ENCODE assay signal across 16 mouse cellular contexts in the genomic region with DNA sequence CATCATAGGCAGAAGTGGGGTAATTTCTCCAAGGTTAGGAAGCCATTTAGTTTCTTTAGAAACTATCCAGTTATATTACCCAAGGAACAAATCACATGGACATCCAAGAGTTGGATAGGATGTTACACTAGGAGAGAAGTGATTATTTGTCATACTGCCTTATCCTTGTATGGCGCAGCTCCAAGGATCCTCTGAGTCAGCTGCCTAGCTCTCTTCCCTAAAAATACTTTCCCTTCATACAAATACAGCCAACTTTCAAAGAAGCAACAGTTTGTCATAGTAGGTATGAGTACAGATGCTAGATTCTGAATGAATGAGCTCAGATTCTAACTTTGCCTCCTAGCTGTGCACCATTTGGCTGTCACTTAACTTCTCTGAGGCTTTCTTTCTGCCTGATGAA.
DNase-seq lines count a peak whose midpoint lies in the region; ATAC-seq and TF ChIP-seq lines count a peak whose summit lies in the region.
"Had no signal": no experiment of that assay in that cellular context is flagged by ENCODE, and none has a peak within 500 bp of the region (broad histone marks: within the 10 kb centered on the region; RNA-seq: fewer than 3 reads in every experiment).

No protein-coding gene starts in this region.

- no peak overlapping the region for H3K27ac ChIP-seq in heart, embryonic 10.5 days
- peak overlapping the region; percentile 91 for H3K27ac ChIP-seq in embryonic fibroblast, embryonic 13.5 days (ENCODE audit: insufficient read depth, low read length)
- no peak overlapping the region for H3K27ac ChIP-seq in intestine, embryonic 15.5 days
- H3K27ac ChIP-seq: heart, adult 2 months; hindbrain, embryonic 13.5 days; liver, embryonic 14.5 days had no signal

- whole genome bisulfite sequencing in heart, embryonic 10.5 days, result 83% methylated on average over 1 of the region's 1 CpGs
- 55% methylated on average over 1 of the region's 1 CpGs for WGBS in intestine, embryonic 15.5 days

- H3K27me3 ChIP-seq in heart, embryonic 10.5 days (ENCODE audit: insufficient read depth, poor library complexity, severe bottlenecking), result no peaks in the 10 kb centered on the region
- H3K27me3 ChIP-seq in intestine, embryonic 15.5 days (replicated peaks), result no peaks in the 10 kb centered on the region
- H3K27me3 ChIP-seq: hindbrain, embryonic 13.5 days had no signal

- TF ChIP-seq CTCF in embryonic fibroblast, embryonic 13.5 days (IDR thresholded peaks at IDR 0.05; ENCODE audit: borderline replicate concordance, insufficient read depth, low read length), result no peak

- H3K4me3 ChIP-seq in heart, embryonic 10.5 days, result no peak overlapping the region
- H3K4me3 ChIP-seq in embryonic fibroblast, embryonic 13.5 days (ENCODE audit: insufficient read depth, low read length), result no peak overlapping the region
- H3K4me3 ChIP-seq in intestine, embryonic 15.5 days (replicated peaks), result no peak overlapping the region
- H3K4me3 ChIP-seq: heart, adult 2 months; hindbrain, embryonic 13.5 days had no signal

- H3K9ac ChIP-seq in intestine, embryonic 15.5 days, result no peak overlapping the region
- H3K9ac ChIP-seq: hindbrain, embryonic 13.5 days; liver, embryonic 14.5 days had no signal

- no peaks in the 10 kb centered on the region for H3K9me3 ChIP-seq in heart, embryonic 10.5 days
- no peaks in the 10 kb centered on the region for H3K9me3 ChIP-seq in intestine, embryonic 15.5 days
- H3K9me3 ChIP-seq: hindbrain, embryonic 13.5 days had no signal

- TF ChIP-seq POLR2A in embryonic fibroblast, embryonic 13.5 days (IDR thresholded peaks at IDR 0.05; ENCODE audit: low read depth, low read length), result no peak

- peak; percentile 29 to 45 for DNase-seq in heart, adult 18-20 months
- no peak for DNase-seq in heart, embryonic 10.5 days (ENCODE audit: low spot score)
- DNase-seq in urinary bladder, postnatal 14 days (ENCODE audit: low spot score), result peak; percentile 44
- DNase-seq in urinary bladder, adult 18-20 months (ENCODE audit: low spot score in 2 of 2), result no peak
- DNase-seq in cerebellum, adult 11-12 months, result no peak
- DNase-seq: kidney, adult 11 months; kidney, postnatal 36 days; midbrain, embryonic 14.5 days had no signal

- no peaks in the 10 kb centered on the region for H3K36me3 ChIP-seq in heart, embryonic 10.5 days
- no peaks in the 10 kb centered on the region for H3K36me3 ChIP-seq in intestine, embryonic 15.5 days
- H3K36me3 ChIP-seq: hindbrain, embryonic 13.5 days had no signal

- H3K4me1 ChIP-seq in heart, embryonic 10.5 days, result peaks cover 10% of the 10 kb centered on the region
- peaks cover 20% of the 10 kb centered on the region for H3K4me1 ChIP-seq in embryonic fibroblast, embryonic 13.5 days (ENCODE audit: control insufficient read depth, insufficient read depth, low read length)
- 0 out of 2 replicates have a peak, but pooled peaks cover 4% of the 10 kb centered on the region for H3K4me1 ChIP-seq in intestine, embryonic 15.5 days (replicated peaks)

- ATAC-seq in intestine, embryonic 15.5 days, result no peak
- ATAC-seq: activated CD4-positive, CD25-positive, alpha-beta regulatory T cell, adult 4 months; CD4-positive, CD25-positive, alpha-beta regulatory T cell, adult 4 months; forebrain, embryonic 16.5 days had no signal

- H3K4me2 ChIP-seq in intestine, embryonic 15.5 days (replicated peaks), result no peak overlapping the region
- H3K4me2 ChIP-seq: hindbrain, embryonic 13.5 days had no signal

Comparison
In these comparisons a context has a peak if more than half of its experiments do, and no peak if none do; other contexts are left out.
1. DNase-seq: peak in heart, adult 18-20 months (2 of 2) and urinary bladder, postnatal 14 days (single experiment); none in heart, embryonic 10.5 days (single experiment), urinary bladder, adult 18-20 months (0 of 2) and cerebellum, adult 11-12 months (single experiment).